Mouse (Mus musculus): ENCODE data around the gene Dcbld2.
"Not testable (repeated sequence)": the region's sequence is repeated elsewhere in the genome, so short reads cannot be mapped to it uniquely, and the experiment has no call there.

The Dcbld2 gene

DNA sequence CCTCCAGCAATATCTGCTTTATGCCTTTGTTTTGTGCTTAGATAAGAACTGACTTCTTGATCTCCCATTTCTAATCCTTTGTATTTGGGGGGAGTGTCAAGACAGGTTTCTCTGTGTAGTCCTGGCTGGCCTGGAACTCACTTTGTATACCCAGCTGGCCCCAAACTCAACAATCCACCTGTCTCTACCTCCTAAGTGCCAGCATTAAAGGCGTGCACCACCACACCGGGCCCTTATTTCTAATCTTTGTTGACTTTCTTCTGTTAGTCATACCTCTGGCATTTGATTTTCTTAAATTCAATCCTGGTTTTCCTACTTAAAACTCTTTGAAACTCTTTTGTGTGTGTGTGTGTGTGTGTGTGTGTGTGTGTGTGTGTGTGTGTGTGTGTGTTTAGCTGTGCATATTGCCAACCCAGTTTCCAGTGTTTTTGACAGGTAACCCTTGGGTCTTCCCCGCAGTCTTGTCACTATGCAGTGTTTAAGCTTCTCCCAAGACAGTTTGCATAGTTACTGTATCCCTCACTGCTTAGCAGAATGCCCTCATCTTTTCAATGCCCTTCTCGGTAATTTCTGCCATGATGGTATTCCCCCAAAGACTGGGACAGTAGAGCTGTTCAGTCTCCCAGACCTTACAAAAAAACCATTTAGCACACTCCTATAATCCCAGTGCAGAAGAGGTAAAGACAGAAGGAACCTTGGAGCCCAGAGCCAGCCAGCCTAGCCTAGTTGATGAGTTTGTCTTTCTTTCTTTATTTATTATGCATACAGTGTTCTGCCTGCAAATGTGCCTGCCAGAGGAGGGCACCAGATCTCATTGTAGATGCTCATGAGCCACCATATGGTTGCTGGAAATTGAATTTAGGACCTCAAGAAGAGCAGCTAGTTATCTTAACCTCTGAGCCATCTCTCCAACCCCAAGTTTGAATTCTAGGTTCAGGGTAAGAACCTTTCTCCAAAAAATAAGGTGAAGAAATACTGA lies 38.3 kb downstream of the Dcbld2 start:
- in situ Hi-C loops (cut with MboI; ENCODE audit: low pct_unique_long_range_greater_than_20kb in 1 of 2, low sequenced_read_pairs in 2 of 2, unreplicated experiment in 1 of 2), result no loop called here

DNA sequence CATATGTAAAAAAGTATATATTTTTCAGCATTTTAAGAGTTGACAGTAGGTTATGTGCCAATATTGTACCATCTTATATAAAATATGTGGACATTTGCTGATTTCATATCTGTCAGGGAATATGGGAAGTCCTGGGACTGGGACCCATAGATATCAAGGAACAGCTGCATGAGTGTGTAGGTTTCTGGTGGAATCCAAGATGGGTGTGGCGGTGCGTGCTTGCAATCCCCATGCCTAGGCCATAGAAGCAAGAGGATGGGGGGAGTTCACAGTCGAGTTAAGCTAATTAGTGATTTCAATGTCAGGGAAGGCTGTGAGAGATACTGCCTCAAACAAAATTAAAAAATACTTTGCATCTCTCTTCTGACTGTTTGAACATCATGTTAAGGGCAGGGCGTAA lies 40.8 kb downstream of the Dcbld2 start:
- in situ Hi-C loops (cut with MboI; ENCODE audit: low pct_unique_long_range_greater_than_20kb in 1 of 2, low sequenced_read_pairs in 2 of 2, unreplicated experiment in 1 of 2), result no loop called here

DNA sequence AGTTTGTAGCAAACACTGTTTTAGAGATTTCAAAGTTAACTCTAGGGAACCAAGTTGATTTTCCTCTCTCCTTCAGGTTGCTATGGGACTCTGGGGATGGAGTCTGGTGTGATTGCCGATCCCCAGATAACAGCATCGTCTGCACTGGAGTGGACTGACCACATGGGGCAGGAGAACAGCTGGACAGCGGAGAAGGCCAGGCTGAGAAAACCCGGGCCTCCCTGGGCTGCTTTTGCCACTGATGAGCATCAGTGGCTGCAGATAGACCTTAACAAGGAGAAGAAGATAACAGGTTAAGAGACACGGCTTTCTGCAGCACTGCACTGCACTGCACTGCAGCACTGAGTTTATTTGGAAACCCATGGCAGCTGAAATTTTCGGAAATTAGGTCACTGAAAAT lies 42.4 kb downstream of the Dcbld2 start:
- in situ Hi-C loops (cut with MboI; ENCODE audit: low pct_unique_long_range_greater_than_20kb in 1 of 2, low sequenced_read_pairs in 2 of 2, unreplicated experiment in 1 of 2), result no loop called here

DNA sequence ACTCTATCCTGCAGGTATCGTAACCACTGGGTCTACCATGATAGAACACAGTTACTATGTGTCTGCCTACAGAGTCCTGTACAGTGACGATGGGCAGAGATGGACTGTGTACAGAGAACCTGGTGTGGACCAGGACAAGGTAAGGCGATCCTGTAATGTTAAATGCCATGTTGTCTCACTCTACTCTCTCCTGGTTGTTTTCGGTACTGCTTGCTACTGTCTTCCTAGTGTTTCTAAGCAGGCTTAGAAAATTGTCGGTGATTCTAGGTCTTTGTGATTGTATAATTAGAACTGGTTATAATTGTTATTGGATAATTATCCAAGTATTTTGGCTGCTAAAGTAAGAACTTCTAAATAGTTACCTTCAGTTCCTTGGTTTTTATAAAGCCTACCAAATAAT lies 43.4 kb downstream of the Dcbld2 start:
- in situ Hi-C loops (cut with MboI; ENCODE audit: low pct_unique_long_range_greater_than_20kb in 1 of 2, low sequenced_read_pairs in 2 of 2, unreplicated experiment in 1 of 2), result no loop called here

DNA sequence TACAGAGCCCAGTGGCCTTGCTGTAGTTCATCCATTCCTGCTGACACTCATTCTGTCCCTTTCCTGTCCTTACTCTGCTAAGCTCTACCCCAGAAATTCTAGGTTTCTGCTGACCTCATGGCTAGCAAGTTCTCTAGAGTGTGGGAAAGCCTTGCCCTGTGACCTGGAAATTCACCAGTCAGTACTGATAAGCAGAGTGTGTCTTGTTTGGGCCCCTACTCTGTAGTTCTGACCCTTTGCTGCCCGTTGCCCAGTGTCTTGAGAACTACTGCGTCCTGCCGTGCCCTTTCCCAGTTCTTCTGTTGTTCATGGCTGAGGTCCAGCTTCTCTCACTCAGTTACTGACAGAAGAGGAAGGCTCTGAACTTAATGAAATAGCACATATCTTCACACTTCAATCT lies 44.9 kb downstream of the Dcbld2 start:
- in situ Hi-C loops (cut with MboI; ENCODE audit: low pct_unique_long_range_greater_than_20kb in 1 of 2, low sequenced_read_pairs in 2 of 2, unreplicated experiment in 1 of 2), result no loop called here

DNA sequence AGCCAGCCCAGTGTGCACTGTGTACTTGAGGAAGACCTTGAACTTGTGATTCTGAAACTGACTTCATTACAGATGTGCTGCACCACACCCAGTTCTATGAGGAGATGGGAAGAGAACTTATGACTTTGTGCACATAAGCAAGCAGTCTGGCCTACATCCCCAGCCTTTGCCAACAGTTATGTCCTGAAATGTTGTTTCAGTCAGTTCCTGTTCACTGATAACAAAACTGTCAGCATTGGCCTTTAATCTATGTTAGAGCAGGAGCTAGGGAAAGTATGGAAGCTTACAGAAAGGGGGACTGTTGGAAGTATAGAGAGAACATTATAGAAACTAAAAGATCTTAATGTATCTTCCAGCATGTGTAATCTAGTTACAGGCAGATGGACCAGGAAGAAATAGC lies 45.6 kb downstream of the Dcbld2 start:
- in situ Hi-C loops (cut with MboI; ENCODE audit: low pct_unique_long_range_greater_than_20kb in 1 of 2, low sequenced_read_pairs in 2 of 2, unreplicated experiment in 1 of 2), result no loop called here

DNA sequence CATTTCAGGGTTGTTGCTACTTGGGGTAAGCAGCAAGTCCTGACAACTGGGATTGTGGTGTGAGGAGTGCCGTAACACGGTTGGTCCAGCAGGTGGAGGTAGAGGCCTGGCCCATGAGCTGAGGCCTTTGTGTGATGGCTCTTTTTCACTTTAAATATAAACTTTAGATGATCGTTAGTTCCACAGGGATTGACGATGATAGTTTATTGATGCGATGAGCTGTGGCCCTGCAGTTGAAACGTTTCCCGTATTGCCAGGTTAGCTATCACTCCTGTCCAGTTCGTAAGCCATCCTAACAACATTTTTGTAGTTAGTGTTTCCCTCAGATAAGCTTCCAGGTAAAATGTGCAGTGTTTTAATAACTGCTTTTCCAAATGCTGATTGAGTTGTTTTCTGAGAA lies 46.4 kb downstream of the Dcbld2 start:
- in situ Hi-C loops (cut with MboI; ENCODE audit: low pct_unique_long_range_greater_than_20kb in 1 of 2, low sequenced_read_pairs in 2 of 2, unreplicated experiment in 1 of 2), result no loop called here

DNA sequence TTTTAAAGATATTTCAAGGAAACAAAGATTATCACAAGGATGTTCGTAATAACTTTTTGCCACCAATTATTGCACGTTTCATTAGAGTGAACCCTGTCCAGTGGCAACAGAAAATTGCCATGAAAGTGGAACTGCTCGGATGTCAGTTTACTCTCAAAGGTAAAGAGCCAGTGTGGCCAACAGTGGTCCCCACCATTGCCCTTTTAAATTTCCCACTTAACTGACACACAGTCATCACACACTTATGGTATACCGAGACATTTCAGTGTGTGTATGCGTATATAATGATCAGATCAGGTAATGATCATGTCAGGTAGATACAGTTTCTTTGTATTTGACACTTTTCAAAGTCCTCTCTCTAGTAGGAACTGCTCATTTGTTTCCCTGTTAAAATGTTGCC lies 46.9 kb downstream of the Dcbld2 start:
- in situ Hi-C loops (cut with MboI; ENCODE audit: low pct_unique_long_range_greater_than_20kb in 1 of 2, low sequenced_read_pairs in 2 of 2, unreplicated experiment in 1 of 2), result no loop called here

DNA sequence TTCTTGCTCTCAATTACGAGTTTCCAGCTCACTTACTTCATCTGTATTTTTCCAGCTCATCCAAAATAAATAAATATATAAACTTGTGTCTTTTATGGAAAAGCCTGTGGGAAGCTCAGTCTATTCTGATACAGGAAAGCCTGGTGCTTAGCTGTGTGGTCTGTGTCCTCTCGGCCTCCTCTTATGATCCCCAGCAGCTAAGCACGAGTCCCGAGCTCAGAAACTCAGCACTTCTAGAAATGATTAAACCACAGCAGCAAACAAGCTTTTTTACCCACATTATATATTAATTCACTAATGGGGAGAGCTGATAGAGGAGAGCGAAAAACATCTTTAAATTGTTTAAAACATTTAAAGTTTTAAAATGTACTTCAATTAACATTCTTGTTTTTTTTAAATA lies 48.2 kb downstream of the Dcbld2 start:
- in situ Hi-C loops (cut with MboI; ENCODE audit: low pct_unique_long_range_greater_than_20kb in 1 of 2, low sequenced_read_pairs in 2 of 2, unreplicated experiment in 1 of 2), result no loop called here

DNA sequence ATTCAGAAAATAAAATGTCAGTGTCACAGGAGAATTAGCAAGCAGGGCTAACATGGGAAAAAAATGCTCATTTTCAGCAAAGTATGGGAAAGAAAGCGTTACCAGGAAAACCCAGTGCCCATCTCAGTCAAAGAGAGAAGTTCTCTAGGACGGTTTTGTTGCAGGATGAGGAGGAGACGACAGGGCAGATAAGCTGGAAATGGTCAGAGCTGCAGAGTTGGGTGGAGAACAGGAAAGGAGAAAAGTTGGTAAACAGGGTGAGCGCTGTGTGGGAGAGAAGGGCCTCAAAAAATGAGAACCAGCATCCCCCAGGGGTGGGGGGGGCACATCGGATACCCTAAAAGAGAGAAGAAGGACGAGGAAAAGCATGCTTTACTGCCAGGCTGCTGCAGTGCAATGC lies 48.7 kb downstream of the Dcbld2 start:
- in situ Hi-C loops (cut with MboI; ENCODE audit: low pct_unique_long_range_greater_than_20kb in 1 of 2, low sequenced_read_pairs in 2 of 2, unreplicated experiment in 1 of 2), result no loop called here

DNA sequence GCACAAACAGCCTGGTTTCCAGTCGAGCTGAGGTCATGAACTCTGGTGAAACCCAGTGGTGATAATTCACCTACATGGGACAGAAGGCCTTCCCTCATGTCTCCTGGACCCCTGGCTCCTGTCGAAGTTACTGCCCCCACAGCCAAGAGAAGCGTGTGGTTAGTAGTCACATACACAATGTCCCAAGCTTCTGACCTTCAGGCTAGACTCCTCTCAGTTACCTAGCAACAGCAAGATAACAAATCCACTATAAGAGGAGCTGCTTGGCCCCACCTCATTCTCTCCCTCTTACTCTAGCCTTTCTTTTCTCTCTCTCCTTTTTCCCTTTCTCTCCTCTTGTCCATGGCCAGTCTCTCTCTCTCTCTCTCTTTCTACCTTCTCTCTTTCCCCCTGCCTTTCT lies 51.7 kb downstream of the Dcbld2 start:
- in situ Hi-C loops (cut with MboI; ENCODE audit: low pct_unique_long_range_greater_than_20kb in 1 of 2, low sequenced_read_pairs in 2 of 2, unreplicated experiment in 1 of 2), result not testable (repeated sequence)

DNA sequence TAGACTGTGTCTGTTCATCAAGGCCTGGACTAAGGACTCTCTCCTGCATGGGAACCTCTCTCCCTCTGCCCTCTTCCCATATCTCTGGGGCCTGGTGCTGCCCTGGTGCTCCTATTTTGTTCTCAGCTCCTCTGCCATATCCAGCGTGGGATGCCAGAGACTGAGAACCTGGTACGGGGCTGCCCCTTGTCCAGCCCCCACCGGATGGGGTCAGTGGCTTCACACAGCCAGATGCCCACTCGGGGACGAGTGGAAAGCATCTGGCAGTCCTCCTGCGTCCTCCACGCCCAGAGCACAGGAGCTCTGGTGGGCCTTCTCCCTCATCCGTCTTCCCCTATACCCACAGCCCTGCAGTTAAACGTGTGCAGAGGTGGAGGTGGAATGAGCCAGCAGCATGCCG lies 52.1 kb downstream of the Dcbld2 start:
- in situ Hi-C loops (cut with MboI; ENCODE audit: low pct_unique_long_range_greater_than_20kb in 1 of 2, low sequenced_read_pairs in 2 of 2, unreplicated experiment in 1 of 2), result no loop called here

DNA sequence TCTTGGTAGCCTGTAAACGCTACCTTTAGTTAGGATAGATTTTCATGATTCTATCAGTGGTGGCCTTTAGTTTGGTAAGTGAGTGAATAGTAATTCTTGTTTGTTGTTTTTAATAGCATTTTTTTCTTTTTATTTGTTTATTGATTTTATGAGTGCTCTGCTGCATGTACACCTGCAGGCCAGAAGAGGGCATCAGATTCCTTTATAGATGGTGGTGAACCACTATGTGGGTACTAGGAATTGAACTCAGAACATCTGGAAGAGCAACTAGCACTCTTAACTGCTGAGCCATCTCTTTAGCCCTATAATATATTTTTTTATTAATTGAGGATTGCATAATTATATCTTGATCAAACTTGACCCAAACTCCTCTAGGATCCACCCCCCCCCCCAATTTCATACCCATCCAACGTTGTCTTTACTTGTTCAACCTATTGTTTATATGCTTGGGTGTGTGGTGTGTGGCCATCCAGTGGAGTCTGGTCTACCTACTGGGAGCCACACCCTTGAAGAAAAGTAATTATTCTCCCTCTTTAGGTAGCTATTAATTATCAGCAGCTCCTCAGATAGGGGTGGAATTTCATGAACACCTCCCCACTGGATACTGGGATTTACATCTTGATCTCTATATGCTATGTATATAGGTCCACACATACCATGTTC lies 53.7 kb downstream of the Dcbld2 start:
- in situ Hi-C loops (cut with MboI; ENCODE audit: low pct_unique_long_range_greater_than_20kb in 1 of 2, low sequenced_read_pairs in 2 of 2, unreplicated experiment in 1 of 2), result no loop called here

DNA sequence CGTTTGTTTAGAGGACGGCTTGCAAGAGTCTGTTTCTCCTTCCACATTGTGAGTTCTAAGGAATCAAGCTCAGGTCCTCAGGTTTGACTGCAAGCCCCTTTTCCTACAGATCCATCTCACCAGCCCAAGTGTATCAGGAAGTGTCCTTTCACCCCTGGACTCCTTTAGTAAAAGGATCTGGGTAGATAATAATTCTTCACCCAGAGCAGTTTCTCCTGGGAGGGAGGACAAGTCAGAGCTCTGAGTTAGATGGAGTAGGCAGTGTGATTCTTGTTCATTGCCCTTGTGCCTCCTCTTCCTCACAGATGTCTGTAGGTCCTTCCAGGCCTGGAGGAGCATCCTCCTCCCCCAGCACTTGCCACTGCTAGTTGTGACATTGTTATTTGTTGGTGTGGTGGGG lies 54.3 kb downstream of the Dcbld2 start:
- in situ Hi-C loops (cut with MboI; ENCODE audit: low pct_unique_long_range_greater_than_20kb in 1 of 2, low sequenced_read_pairs in 2 of 2, unreplicated experiment in 1 of 2), result no loop called here

DNA sequence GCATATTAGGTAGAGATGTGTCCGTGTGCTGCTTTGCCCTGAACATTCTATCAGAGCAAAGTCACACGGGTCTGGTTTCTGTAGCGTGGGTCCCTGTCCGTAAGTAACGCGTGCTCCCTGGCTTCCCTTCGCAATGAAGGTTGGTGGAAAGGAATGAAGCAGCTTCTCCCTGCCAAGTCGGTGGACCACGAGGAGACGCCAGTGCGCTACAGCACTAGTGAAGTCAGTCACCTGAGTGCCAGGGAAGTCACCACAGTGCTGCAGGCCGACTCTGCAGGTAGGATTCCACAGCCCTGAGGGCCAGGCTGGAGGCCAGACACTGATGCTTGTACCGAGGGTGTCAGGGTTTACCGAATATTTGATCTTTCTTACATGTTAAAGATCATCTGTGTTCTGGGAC lies 55.8 kb downstream of the Dcbld2 start:
- in situ Hi-C loops (cut with MboI; ENCODE audit: low pct_unique_long_range_greater_than_20kb in 1 of 2, low sequenced_read_pairs in 2 of 2, unreplicated experiment in 1 of 2), result no loop called here

DNA sequence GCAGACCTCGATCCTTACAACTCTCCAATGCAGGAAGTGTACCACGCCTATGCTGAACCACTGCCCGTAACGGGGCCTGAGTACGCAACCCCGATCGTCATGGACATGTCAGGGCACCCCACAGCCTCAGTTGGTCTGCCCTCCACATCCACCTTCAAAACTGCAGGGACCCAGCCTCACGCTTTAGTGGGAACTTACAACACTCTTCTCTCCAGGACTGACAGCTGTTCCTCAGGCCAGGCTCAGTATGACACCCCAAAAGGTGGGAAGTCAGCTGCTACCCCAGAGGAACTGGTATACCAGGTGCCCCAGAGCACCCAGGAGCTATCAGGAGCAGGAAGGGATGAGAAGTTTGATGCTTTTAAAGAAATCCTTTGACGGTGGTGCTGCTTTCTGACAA lies 57.2 kb downstream of the Dcbld2 start:
- in situ Hi-C loops (cut with MboI; ENCODE audit: low pct_unique_long_range_greater_than_20kb in 1 of 2, low sequenced_read_pairs in 2 of 2, unreplicated experiment in 1 of 2), result no loop called here

DNA sequence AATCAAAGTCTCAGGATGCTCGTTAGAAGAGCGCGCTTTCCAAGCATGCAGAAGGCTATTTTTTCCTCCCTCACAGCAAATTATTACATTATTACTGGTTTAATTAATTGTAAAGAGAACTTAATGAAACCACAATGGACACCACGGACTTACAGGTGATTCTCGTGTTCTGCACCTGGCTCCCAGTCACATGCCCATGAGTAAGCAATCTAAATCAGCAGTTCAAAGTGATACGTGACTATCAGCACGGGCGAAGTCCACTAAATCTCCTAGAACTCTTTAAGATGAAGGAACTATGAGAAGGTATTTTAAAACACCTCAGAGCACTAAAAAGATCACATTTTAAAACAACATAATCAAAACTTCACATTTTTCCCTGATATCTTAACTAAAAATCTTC lies 61.8 kb downstream of the Dcbld2 start:
- in situ Hi-C loops (cut with MboI; ENCODE audit: low pct_unique_long_range_greater_than_20kb in 1 of 2, low sequenced_read_pairs in 2 of 2, unreplicated experiment in 1 of 2), result no loop called here

DNA sequence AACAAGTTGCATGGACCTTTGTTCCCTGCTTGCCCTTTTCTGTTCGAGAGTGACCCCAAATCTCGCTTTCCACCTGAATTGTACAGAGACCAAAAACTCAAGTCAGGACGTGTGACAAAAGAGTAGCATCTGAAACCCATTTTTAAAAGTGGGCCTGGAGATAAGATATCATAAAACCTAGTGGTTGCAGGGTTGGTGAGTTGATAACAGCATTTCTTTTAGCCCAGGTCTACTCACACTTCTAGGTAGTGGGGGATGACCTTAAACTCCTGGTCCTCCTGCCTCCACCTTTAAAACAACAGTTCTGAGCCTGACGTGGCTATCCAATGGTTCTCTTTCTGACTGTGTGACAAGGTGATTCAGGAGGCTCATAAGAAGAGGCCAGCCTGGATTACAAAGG lies 62.6 kb downstream of the Dcbld2 start:
- in situ Hi-C loops (cut with MboI; ENCODE audit: low pct_unique_long_range_greater_than_20kb in 1 of 2, low sequenced_read_pairs in 2 of 2, unreplicated experiment in 1 of 2), result no loop called here

DNA sequence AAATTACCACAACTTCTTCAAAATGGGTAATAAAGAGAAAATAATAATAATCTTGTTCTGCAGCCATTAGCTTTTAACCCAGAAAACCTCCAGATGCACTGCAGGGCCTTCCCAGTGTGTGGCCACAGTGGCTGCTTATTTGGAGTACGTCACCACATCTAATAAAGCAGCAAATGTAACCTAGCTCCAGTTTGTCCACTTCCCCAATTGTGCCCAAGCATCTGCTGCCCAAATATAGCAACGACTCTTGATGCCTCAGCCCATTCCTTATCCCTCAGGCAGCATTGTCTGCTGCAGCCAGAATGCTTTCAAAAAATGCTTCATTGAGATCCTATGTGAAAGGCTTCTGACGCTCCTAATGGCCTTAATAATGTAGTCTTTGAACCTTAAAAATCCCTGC lies 66.6 kb downstream of the Dcbld2 start:
- in situ Hi-C loops (cut with MboI; ENCODE audit: low pct_unique_long_range_greater_than_20kb in 1 of 2, low sequenced_read_pairs in 2 of 2, unreplicated experiment in 1 of 2), result no loop called here

DNA sequence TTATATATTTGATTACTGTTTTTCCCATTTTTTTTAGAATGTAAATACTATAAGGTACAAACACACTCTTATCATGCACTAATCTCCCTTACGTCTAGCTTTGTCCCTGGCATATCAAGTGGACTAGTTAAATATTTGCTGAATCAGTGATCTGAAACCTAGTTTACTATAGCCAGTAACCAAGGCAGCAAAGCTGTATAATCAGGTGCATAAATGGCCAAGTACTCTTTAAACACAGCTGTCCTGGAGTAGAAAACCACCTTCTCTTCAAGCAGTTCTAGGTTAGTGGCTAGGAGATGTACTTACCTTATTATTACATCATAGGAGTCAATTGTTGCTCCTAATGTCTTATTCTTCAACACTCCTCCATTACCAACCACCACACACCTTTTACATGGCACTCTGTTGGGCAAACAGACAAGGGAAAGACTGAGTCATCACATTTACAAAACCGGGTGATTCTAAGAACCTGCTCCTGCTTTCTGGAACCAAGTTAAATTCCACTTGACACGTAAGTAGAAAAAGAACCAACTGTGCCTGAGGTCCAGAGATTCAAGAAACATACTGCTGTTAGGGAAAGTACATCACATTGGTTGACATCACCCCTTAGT lies 67.4 kb downstream of the Dcbld2 start:
- in situ Hi-C loops (cut with MboI; ENCODE audit: low pct_unique_long_range_greater_than_20kb in 1 of 2, low sequenced_read_pairs in 2 of 2, unreplicated experiment in 1 of 2), result no loop called here

Measured in mouse embryonic stem cell (cell line).